Mouse (Mus musculus) midbrain, embryonic 11.5 days (tissue): ENCODE measurements around the gene Cdkn2b. TPM values are rescaled to one million over a fixed set of nuclear protein-coding genes. Genes with fewer than 3 reads are reported as not detected.

Source experiments
- ATAC-seq: fragments of 200-750 bp; cut with Nextera tagmentation; 2 replicates; pipeline ENCODE4 v1.8.0; 2017; ENCODE audit warnings: moderate TSS enrichment, moderate library complexity; ENCODE audit not compliant: low FRiP score
- DNase-seq: peaks from one replicate; pipeline ENCODE4 v3.0.0; 2015; ENCODE audit warnings: low spot score; ENCODE audit errors: missing footprints
- H3K27ac ChIP-seq: fragments of 300-500 bp; sonication (generic); 2 replicates; pipeline ENCODE4 v1.5.1; 2014; ENCODE audit warnings: low read depth, low read length
- H3K27me3 ChIP-seq: fragments of 300-500 bp; sonication (generic); 2 replicates; pipeline ENCODE4 v1.6.1; 2014; ENCODE audit warnings: mild to moderate bottlenecking, low read length, moderate library complexity, mixed read lengths; ENCODE audit not compliant: control insufficient read depth, insufficient read depth
- H3K36me3 ChIP-seq: fragments of 300-500 bp; sonication (generic); 2 replicates; pipeline ENCODE4 v1.6.1; 2014; ENCODE audit warnings: mild to moderate bottlenecking, low read length, moderate library complexity, mixed read lengths; ENCODE audit not compliant: control insufficient read depth, insufficient read depth
- H3K4me1 ChIP-seq: fragments of 300-500 bp; sonication (generic); 2 replicates; pipeline ENCODE4 v1.6.1; 2014; ENCODE audit warnings: low read length; ENCODE audit not compliant: control insufficient read depth, insufficient read depth
- H3K4me2 ChIP-seq: fragments of 300-500 bp; sonication (generic); 2 replicates; pipeline ENCODE4 v1.6.1; 2014; ENCODE audit warnings: mild to moderate bottlenecking, moderate library complexity
- H3K4me3 ChIP-seq: fragments of 300-500 bp; sonication (generic); 2 replicates; pipeline ENCODE4 v1.5.1; 2014; ENCODE audit warnings: low read depth, low read length
- H3K9ac ChIP-seq: fragments of 300-500 bp; sonication (generic); 2 replicates; pipeline ENCODE4 v1.6.1; 2014; ENCODE audit warnings: low read length
- H3K9me3 ChIP-seq: fragments of 300-500 bp; sonication (generic); 2 replicates; pipeline ENCODE4 v1.6.1; 2016; ENCODE audit warnings: low read length; ENCODE audit not compliant: control insufficient read depth
- WGBS: fragments of 180-500 bp; shearing (Covaris S2); extraction: QIAGEN DNeasy Blood & Tissue Kit; methylation state at CpG from one replicate; pipeline ENCODE4 v1.1.7; 2014; 5-methylcytosine and 5-hydroxymethylcytosine counted together
- polyA plus RNA-seq: library from polyadenylated mRNA; unstranded; fragments of >200 nt; fragmentation: Nextera tagmentation; extraction: Ambion mirVana; gene quantifications from 2 replicates; pipeline ENCODE4 v1.2.1, GENCODE M21; 2014

Gene Cdkn2b
- polyA plus RNA-seq, 1 experiment from 2014 or later, result not detected

GRCm38 (mm10) chr4:89282036-89282566 lies 28.7 kb downstream of the Cdkn2b start:
- Histone ChIP-seq H3K4me2 (peak overlapping the region; percentile 24; the same call in 1 of the 2 replicates), H3K9ac (no peak overlapping the region), H3K27ac (no peak overlapping the region), H3K9me3 (no peaks in the 10 kb centered on the region), H3K36me3 (no peaks in the 10 kb centered on the region), H3K4me1 (peaks cover 5% of the 10 kb centered on the region), H3K4me3 (no peak overlapping the region), H3K27me3 (peaks cover 82% of the 10 kb centered on the region)
- 0% methylated on average over 25 of the region's 25 CpGs for WGBS
- peak; percentile 88 for ATAC-seq
- peak; percentile 96 for DNase-seq

- no peak overlapping the region for H3K9ac ChIP-seq
- H3K4me2 ChIP-seq, result no peak overlapping the region
- ATAC-seq (no peak), DNase-seq (peak; percentile 89)
- H3K9me3 ChIP-seq, result no peaks in the 10 kb centered on the region
- peaks cover 5% of the 10 kb centered on the region for H3K4me1 ChIP-seq
- WGBS, result 2% methylated on average over 7 of the region's 7 CpGs
- no peak overlapping the region for H3K27ac ChIP-seq
- H3K36me3 ChIP-seq, result no peaks in the 10 kb centered on the region
- no peak overlapping the region for H3K4me3 ChIP-seq
- H3K27me3 ChIP-seq, result peaks cover 85% of the 10 kb centered on the region
Observed at GRCm38 (mm10) chr4:89281236-89281635, 29.6 kb downstream of the Cdkn2b start.

GRCm38 (mm10) chr4:89279641-89280040 lies 31.2 kb downstream of the Cdkn2b start:
- no peaks in the 10 kb centered on the region for H3K9me3 ChIP-seq
- ATAC-seq (no peak), DNase-seq (peak; percentile 93)
- H3K36me3 ChIP-seq, result no peaks in the 10 kb centered on the region
- no peak overlapping the region for H3K4me2 ChIP-seq
- H3K9ac ChIP-seq, result no peak overlapping the region
- H3K4me3 ChIP-seq, result no peak overlapping the region
- no peak overlapping the region for H3K27ac ChIP-seq
- WGBS, result 0% methylated on average over 2 of the region's 2 CpGs
- H3K27me3 ChIP-seq, result peaks cover 90% of the 10 kb centered on the region
- H3K4me1 ChIP-seq, result peaks cover 5% of the 10 kb centered on the region

- no peak overlapping the region for H3K9ac ChIP-seq
- ATAC-seq, result no peak
- WGBS, result 3% methylated on average over 5 of the region's 5 CpGs
Observed at GRCm38 (mm10) chr4:89277381-89277940, 33.4 kb downstream of the Cdkn2b start.

GRCm38 (mm10) chr4:89276669-89277219 lies 34.1 kb downstream of the Cdkn2b start:
- H3K4me3 ChIP-seq, result no peak overlapping the region
- WGBS, result under 1% methylated on average over 37 of the region's 37 CpGs
- no peak overlapping the region for H3K9ac ChIP-seq
- no peaks in the 10 kb centered on the region for H3K9me3 ChIP-seq
- H3K27ac ChIP-seq, result no peak overlapping the region
- DNase-seq (peak; percentile 92), ATAC-seq (no peak)
- peaks cover 90% of the 10 kb centered on the region for H3K27me3 ChIP-seq
- no peaks in the 10 kb centered on the region for H3K4me1 ChIP-seq
- H3K4me2 ChIP-seq, result no peak overlapping the region
- H3K36me3 ChIP-seq, result no peaks in the 10 kb centered on the region

More at GRCm38 (mm10) chr4:89277381-89277940, 33.4 kb downstream of the Cdkn2b start:
- no peak overlapping the region for H3K4me3 ChIP-seq
- DNase-seq, result peak; percentile 93
- H3K36me3 ChIP-seq, result no peaks in the 10 kb centered on the region
- H3K9me3 ChIP-seq, result no peaks in the 10 kb centered on the region
- H3K27ac ChIP-seq, result no peak overlapping the region
- peaks cover 90% of the 10 kb centered on the region for H3K27me3 ChIP-seq
- no peak overlapping the region for H3K4me2 ChIP-seq
- H3K4me1 ChIP-seq, result peaks cover 5% of the 10 kb centered on the region

GRCm38 (mm10) chr4:89275811-89276584 lies 34.8 kb downstream of the Cdkn2b start:
- Histone ChIP-seq H3K27ac (no peak overlapping the region), H3K4me1 (no peaks in the 10 kb centered on the region), H3K36me3 (no peaks in the 10 kb centered on the region), H3K9me3 (no peaks in the 10 kb centered on the region), H3K27me3 (peaks cover 87% of the 10 kb centered on the region), H3K4me3 (no peak overlapping the region), H3K9ac (no peak overlapping the region), H3K4me2 (no peak overlapping the region)
- DNase-seq (peak; percentile 94), ATAC-seq (no peak)
- 3% methylated on average over 25 of the region's 25 CpGs for WGBS

- peaks cover 91% of the 10 kb centered on the region for H3K27me3 ChIP-seq
- H3K9ac ChIP-seq, result no peak overlapping the region
- ATAC-seq (peak; percentile 16; the same call in 1 of the 2 replicates), DNase-seq (peak; percentile 96)
- no peaks in the 10 kb centered on the region for H3K36me3 ChIP-seq
- no peak overlapping the region for H3K4me2 ChIP-seq
- no peaks in the 10 kb centered on the region for H3K4me1 ChIP-seq
- H3K9me3 ChIP-seq, result no peaks in the 10 kb centered on the region
- WGBS, result 1% methylated on average over 24 of the region's 24 CpGs
- no peak overlapping the region for H3K4me3 ChIP-seq
- no peak overlapping the region for H3K27ac ChIP-seq
Observed at GRCm38 (mm10) chr4:89274829-89275548, 35.9 kb downstream of the Cdkn2b start.

GRCm38 (mm10) chr4:89274006-89274405 lies 36.8 kb downstream of the Cdkn2b start:
- Histone ChIP-seq H3K27me3 (peaks cover 85% of the 10 kb centered on the region), H3K4me3 (no peak overlapping the region), H3K9ac (no peak overlapping the region), H3K4me2 (no peak overlapping the region), H3K27ac (no peak overlapping the region), H3K9me3 (no peaks in the 10 kb centered on the region), H3K4me1 (no peaks in the 10 kb centered on the region), H3K36me3 (no peaks in the 10 kb centered on the region)
- DNase-seq (peak; percentile 95), ATAC-seq (no peak)
- WGBS, result under 1% methylated on average over 14 of the region's 14 CpGs
